In the genomic region with DNA sequence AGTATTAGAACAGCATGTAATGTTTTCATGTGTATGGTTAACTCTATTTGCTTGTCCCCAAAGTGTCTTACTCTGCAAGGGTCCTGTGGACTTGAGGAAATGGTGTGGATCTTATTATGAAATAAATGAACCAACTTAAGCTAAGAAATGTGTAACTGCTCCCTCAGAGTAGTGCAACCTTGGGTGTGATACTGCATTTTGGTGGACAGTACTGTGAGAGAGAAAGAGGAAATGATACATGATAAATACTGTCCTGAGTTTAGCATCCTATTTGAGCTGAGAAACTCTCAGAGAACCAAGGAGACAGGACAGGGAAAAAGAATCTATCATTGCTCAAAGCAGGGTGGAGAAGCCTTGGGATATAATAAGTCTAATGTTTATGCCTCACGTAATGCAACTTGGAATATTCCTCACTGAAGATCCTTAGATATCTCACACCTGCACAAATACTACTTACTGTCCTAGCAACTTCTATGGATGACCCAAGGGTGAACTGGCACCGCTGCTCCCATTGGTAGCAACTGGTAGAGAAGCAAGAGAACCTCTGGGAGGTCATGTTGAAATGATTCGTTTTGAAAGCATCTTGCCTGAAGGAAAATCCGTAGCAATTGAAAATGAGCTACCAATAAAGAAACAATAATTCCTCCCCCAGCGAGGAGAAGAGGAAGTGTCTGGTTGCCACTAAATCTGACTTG, we compare ENCODE assay signal across 29 mouse cellular contexts. TPM values are rescaled to one million over a fixed set of nuclear protein-coding genes. Genes with fewer than 3 reads are reported as not detected.
DNase-seq lines count a peak whose midpoint lies in the region; ATAC-seq and TF ChIP-seq lines count a peak whose summit lies in the region.
"Had no signal": no experiment of that assay in that cellular context is flagged by ENCODE, and none has a peak within 500 bp of the region (broad histone marks: within the 10 kb centered on the region; RNA-seq: fewer than 3 reads in every experiment).

No protein-coding gene starts in this region.

- no peak for ATAC-seq in CD4-positive, CD25-positive, alpha-beta regulatory T cell, adult 4 months
- ATAC-seq in megakaryocyte, adult 5-6 weeks (ENCODE audit: poor library complexity, severe bottlenecking) = peak; percentile 52

- peak; percentile 14 for DNase-seq in CD4-positive, CD25-positive, alpha-beta regulatory T cell, adult 2 months (ENCODE audit: low read depth, low spot score)
- DNase-seq in CH12.LX (ENCODE audit: extremely low read depth) = no peak
- DNase-seq in fat pad, adult 2 months (ENCODE audit: extremely low read depth, low read depth, low spot score) = peak; percentile 88
- DNase-seq in urinary bladder, adult 2 months (ENCODE audit: low spot score) = no peak
- DNase-seq in heart, postnatal 10 days = no peak
- DNase-seq in midbrain, embryonic 10.5 days (ENCODE audit: low spot score) = no peak
- DNase-seq: adrenal gland, adult 8-10 months; cerebellum, adult 11 months; cerebellum, adult 9-11 months; forebrain, postnatal 0 days; heart, postnatal 4 days; kidney, adult 11 months; kidney, postnatal 36 days; lung, adult 18-20 months; lung, postnatal 4 days; right cerebral cortex, postnatal 4 days; thymus, adult 18-20 months; thymus, postnatal 25 days had no signal

- no peaks in the 10 kb centered on the region for H3K79me2 ChIP-seq in CH12.LX (replicated peaks; ENCODE audit: control insufficient read depth, extremely low read depth, insufficient read depth, poor library complexity, severe bottlenecking)

- TF ChIP-seq CTCF in CH12.LX (conservative IDR thresholded peaks at IDR 0.05 in 1 of 2, IDR thresholded peaks at IDR 0.05 in 1 of 2; ENCODE audit: low read depth in 2 of 2, low read length in 2 of 2) = no peak

- in situ Hi-C loops in CH12.LX (cut with MboI; ENCODE audit: low pct_ligation_motif_present, low pct_unique_long_range_greater_than_20kb, low sequenced_read_pairs) = loop anchor here (10.0 kb wide), 1 partner anchor 293 kb away; no protein-coding TSS in a partner anchor

- dilution Hi-C loops in CH12.LX (cut with MboI; ENCODE audit: extremely low pct_ligation_motif_present, extremely low pct_unique_long_range_greater_than_20kb, low sequenced_read_pairs) = no loop called here

- H3K9ac ChIP-seq in CH12.LX (ENCODE audit: insufficient read depth, low read depth) = no peak overlapping the region
- H3K9ac ChIP-seq: embryonic facial prominence, embryonic 13.5 days; forebrain, embryonic 12.5 days; forebrain, postnatal 0 days; hindbrain, embryonic 13.5 days; kidney, embryonic 15.5 days; limb, embryonic 13.5 days; liver, embryonic 12.5 days; neural tube, embryonic 13.5 days; stomach, embryonic 15.5 days had no signal

- no peaks in the 10 kb centered on the region for H3K9me3 ChIP-seq in CH12.LX (replicated peaks; ENCODE audit: low read length)
- no peaks in the 10 kb centered on the region for H3K9me3 ChIP-seq in midbrain, embryonic 10.5 days (replicated peaks)
- H3K9me3 ChIP-seq: embryonic facial prominence, embryonic 13.5 days; forebrain, embryonic 12.5 days; hindbrain, embryonic 13.5 days; kidney, embryonic 15.5 days; limb, embryonic 13.5 days; liver, embryonic 12.5 days; neural tube, embryonic 13.5 days; stomach, embryonic 15.5 days had no signal

- no peak overlapping the region for H3K27ac ChIP-seq in CH12.LX (ENCODE audit: insufficient read depth, low read depth)
- H3K27ac ChIP-seq in midbrain, embryonic 10.5 days (replicated peaks) = no peak overlapping the region
- H3K27ac ChIP-seq: embryonic facial prominence, embryonic 13.5 days; forebrain, embryonic 12.5 days; hindbrain, embryonic 13.5 days; kidney, embryonic 15.5 days; limb, embryonic 13.5 days; liver, embryonic 12.5 days; neural tube, embryonic 13.5 days; stomach, embryonic 15.5 days had no signal

- peaks cover 0 to 7% of the 10 kb centered on the region in 2 experiments; a peak in 2 of 4 replicates for H3K4me1 ChIP-seq in CH12.LX (ENCODE audit: control insufficient read depth in 1 of 2, insufficient read depth in 2 of 2)
- H3K4me1 ChIP-seq in midbrain, embryonic 10.5 days = peaks cover 3% of the 10 kb centered on the region; the same call in 1 of the 2 replicates
- H3K4me1 ChIP-seq: embryonic facial prominence, embryonic 13.5 days; forebrain, embryonic 12.5 days; kidney, embryonic 15.5 days; neural tube, embryonic 13.5 days had no signal

- no peaks in the 10 kb centered on the region for H3K36me3 ChIP-seq in CH12.LX (replicated peaks in 1 of 2; ENCODE audit: control insufficient read depth in 1 of 2, insufficient read depth in 1 of 2, low read length in 1 of 2)
- no peaks in the 10 kb centered on the region for H3K36me3 ChIP-seq in midbrain, embryonic 10.5 days
- H3K36me3 ChIP-seq: embryonic facial prominence, embryonic 13.5 days; forebrain, embryonic 12.5 days; hindbrain, embryonic 13.5 days; kidney, embryonic 15.5 days; limb, embryonic 13.5 days; liver, embryonic 12.5 days; neural tube, embryonic 13.5 days; stomach, embryonic 15.5 days had no signal

- no peak for TF ChIP-seq RAD21 in CH12.LX (IDR thresholded peaks at IDR 0.05; ENCODE audit: low read depth, low read length)

- H3K27me3 ChIP-seq in CH12.LX (replicated peaks) = no peaks in the 10 kb centered on the region
- no peaks in the 10 kb centered on the region for H3K27me3 ChIP-seq in midbrain, embryonic 10.5 days (ENCODE audit: low read depth, poor library complexity, severe bottlenecking)
- H3K27me3 ChIP-seq: embryonic facial prominence, embryonic 13.5 days; forebrain, embryonic 12.5 days; hindbrain, embryonic 13.5 days; kidney, embryonic 15.5 days; limb, embryonic 13.5 days; liver, embryonic 12.5 days; neural tube, embryonic 13.5 days; stomach, embryonic 15.5 days had no signal

- intact Hi-C loops in heart, postnatal 10 days (cut with DNase I) = no loop called here

- peak overlapping the region in 1 of 3 experiments; percentile 67 for H3K4me3 ChIP-seq in CH12.LX (replicated peaks in 1 of 3; ENCODE audit: low read depth in 2 of 3, low read length in 2 of 3, poor library complexity in 1 of 3)
- no peak overlapping the region for H3K4me3 ChIP-seq in midbrain, embryonic 10.5 days

- peak overlapping the region; percentile 29; the same call in 1 of the 2 replicates for H3K4me2 ChIP-seq in CH12.LX (ENCODE audit: insufficient read depth, low read depth, poor library complexity, severe bottlenecking)

- no peak for TF ChIP-seq POLR2A in CH12.LX (IDR thresholded peaks at IDR 0.05; ENCODE audit: low read depth, low read length)

- TF ChIP-seq EP300 in CH12.LX (IDR thresholded peaks at IDR 0.05; ENCODE audit: low read length) = no peak

- WGBS in midbrain, embryonic 10.5 days = 78% methylated on average over 5 of the region's 5 CpGs

TF ChIP-seq in CH12.LX, 34 proteins besides CTCF, POLR2A, EP300 and RAD21:
- TF ChIP-seq MAX (IDR thresholded peaks at IDR 0.05; ENCODE audit: low read length) (no peak), MXI1 (IDR thresholded peaks at IDR 0.05; ENCODE audit: low read depth, low read length) (no peak), NRF1 (IDR thresholded peaks at IDR 0.05; ENCODE audit: low read depth, low read length) (no peak), MEF2A (IDR thresholded peaks at IDR 0.05; ENCODE audit: borderline replicate concordance, low read depth, low read length) (no peak), PAX5 (IDR thresholded peaks at IDR 0.05; ENCODE audit: low read length) (no peak), ZKSCAN1 (IDR thresholded peaks at IDR 0.05; ENCODE audit: borderline replicate concordance, low read depth, low read length) (no peak), MYC (IDR thresholded peaks at IDR 0.05; ENCODE audit: low read depth, low read length) (no peak), USF2 (conservative IDR thresholded peaks at IDR 0.05; ENCODE audit: low read depth, low read length) (no peak), NELFE (IDR thresholded peaks at IDR 0.05; ENCODE audit: low read depth, low read length) (no peak), KAT2A (IDR thresholded peaks at IDR 0.05; ENCODE audit: insufficient replicate concordance, low read length) (no peak)
TF ChIP-seq in CH12.LX: peak in this region for 0.

RNA-seq across cellular contexts. Expression of a gene that starts 1.1 kb away (rescaled TPM):
- 1 to 10 TPM; 1.5 to 2.2 TPM for polyA plus RNA-seq in CD4-positive, CD25-positive, alpha-beta regulatory T cell, adult 4 months (2017; shearing (Covaris generic))
- total RNA-seq in CH12.LX (2012; rRNA removed) (0.38 and 0.51 TPM in 2 replicates), CH12.LX (2014; rRNA removed) (1.2 and 1.5 TPM in 2 replicates)
- polyA plus RNA-seq in CH12.LX (2012; ENCODE audit: insufficient read length, low read depth) = 1.2 and 1.4 TPM in 2 replicates
- total RNA-seq in megakaryocyte, adult 5-6 weeks (2015) = 1.5 and 1.9 TPM in 2 replicates
- 0.95 and 1.1 TPM in 2 replicates for total RNA-seq in megakaryocyte, adult 5-6 weeks (2017)
- polyA plus RNA-seq in urinary bladder, adult 2 months (2012; rRNA removed) = 0.10 and 0.18 TPM in 2 replicates
- total RNA-seq in heart, postnatal 10 days (2021) = under 1 TPM; 0.15 to 0.26 TPM
- 0.32 and 0.57 TPM in 2 replicates for polyA plus RNA-seq in midbrain, embryonic 10.5 days (2016; fragmentation: Nextera tagmentation; extraction: Ambion mirVana)
- total RNA-seq: gastrocnemius, adult 8-10 months had no signal

Comparison
In these comparisons a context has a peak if more than half of its experiments do, and no peak if none do; other contexts are left out.
1. DNase-seq: peak in CD4-positive, CD25-positive, alpha-beta regulatory T cell, adult 2 months (single experiment) and fat pad, adult 2 months (single experiment); none in CH12.LX (single experiment), urinary bladder, adult 2 months (single experiment), heart, postnatal 10 days (0 of 2) and midbrain, embryonic 10.5 days (single experiment).